Mouse (Mus musculus): ENCODE data around the gene Ubash3b. TPM values are rescaled to one million over a fixed set of nuclear protein-coding genes. Genes with fewer than 3 reads are reported as not detected.

Gene Ubash3b
- polyA plus RNA-seq, 1 experiment from 2014 or later = 9.6 TPM

DNA sequence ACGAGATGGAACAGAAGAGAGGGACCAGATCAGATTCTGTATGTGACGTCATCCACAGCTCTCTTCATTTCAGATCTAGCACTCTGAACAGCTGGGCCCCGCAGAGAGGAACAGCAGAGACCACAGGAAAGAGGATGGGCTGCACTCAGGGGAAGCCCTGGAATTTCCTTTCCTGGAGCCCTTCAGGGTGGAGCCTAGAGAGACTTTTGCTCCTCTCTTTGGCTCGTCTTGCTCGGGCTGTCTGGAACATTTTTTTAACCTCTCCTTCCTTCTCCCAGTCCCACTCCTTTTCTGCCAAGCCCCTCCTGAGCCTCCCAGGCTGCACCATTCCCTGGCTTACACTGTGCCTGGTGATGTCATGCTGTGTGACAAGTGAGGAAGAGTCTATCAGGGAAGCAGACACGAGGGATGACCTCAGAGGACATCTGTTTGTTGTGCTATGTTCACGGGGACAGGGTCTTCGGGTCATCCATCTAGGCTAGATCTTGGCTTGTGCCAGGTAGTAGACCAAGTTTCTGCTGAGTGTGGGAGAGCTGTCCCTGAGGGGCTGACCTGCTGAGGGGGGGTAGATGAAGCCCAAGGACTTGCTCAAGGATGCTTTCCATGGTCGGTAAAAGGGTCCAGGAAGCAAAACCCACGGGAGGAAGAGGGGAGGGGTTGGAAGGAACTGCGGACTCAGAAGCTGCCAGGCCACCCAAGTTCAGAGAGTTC lies 77.2 kb downstream of the Ubash3b start:
- 15% methylated on average over 11 of the region's 11 CpGs for WGBS
- peaks cover 36 to 43% of the 10 kb centered on the region in 2 experiments for H3K4me1 ChIP-seq (ENCODE audit: control insufficient read depth in 2 of 2, insufficient read depth in 2 of 2, low read length in 2 of 2)
- no peak overlapping the region for H3K4me3 ChIP-seq (ENCODE audit: control insufficient read depth in 1 of 2, insufficient read depth in 1 of 2, low read depth in 1 of 2, low read length in 2 of 2)
- H3K9ac ChIP-seq (ENCODE audit: low read length) = peak overlapping the region; percentile 42
- ATAC-seq (ENCODE audit: insufficient number of reproducible peaks, insufficient read depth, low FRiP score, low read depth) = peak; percentile 59
- H3K36me3 ChIP-seq (ENCODE audit: control insufficient read depth, insufficient read depth, low read length) = no peaks in the 10 kb centered on the region
- peak overlapping the region; percentile 17; the same call in 1 of the 2 replicates for H3K4me2 ChIP-seq (ENCODE audit: low read length)
- no peaks in the 10 kb centered on the region for H3K27me3 ChIP-seq (ENCODE audit: control insufficient read depth, insufficient read depth, low read length)
- H3K9me3 ChIP-seq (ENCODE audit: control insufficient read depth, low read length) = no peaks in the 10 kb centered on the region
- H3K27ac ChIP-seq (replicated peaks in 1 of 2; ENCODE audit: control insufficient read depth in 1 of 2, insufficient read depth in 1 of 2, low read depth in 2 of 2, low read length in 2 of 2) = peak overlapping the region; percentile 55 to 72

DNA sequence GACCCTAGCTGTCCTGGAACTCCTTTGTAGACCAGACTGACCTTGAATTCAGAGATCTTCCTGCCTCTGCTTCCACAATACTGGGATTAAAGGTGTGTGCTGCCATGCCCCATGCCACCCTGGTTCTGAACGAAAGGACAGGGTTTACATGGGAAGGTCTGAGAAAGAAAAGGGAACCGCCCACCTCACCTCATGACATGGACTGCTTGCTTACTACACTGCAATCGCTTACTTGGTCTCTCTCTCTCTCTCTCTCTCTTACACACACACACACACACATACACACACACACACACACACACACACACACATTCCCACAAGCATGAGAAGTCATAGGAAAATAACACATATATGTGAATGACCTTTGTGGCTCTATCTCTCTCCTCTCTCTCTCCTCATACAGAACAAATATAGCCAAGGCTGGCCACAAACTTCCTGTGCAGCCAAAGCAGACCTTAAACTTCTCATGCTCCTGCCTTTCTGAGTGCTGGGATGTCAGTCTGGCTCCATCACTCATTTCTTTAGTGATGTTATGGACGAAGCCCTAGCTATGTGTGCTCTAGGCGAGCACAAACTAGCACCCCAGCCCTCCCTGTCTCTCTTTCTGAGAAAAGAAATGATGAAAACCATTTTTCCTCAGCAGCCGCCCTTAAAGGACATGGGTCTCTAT lies 78.0 kb downstream of the Ubash3b start:
- no peaks in the 10 kb centered on the region for H3K36me3 ChIP-seq (ENCODE audit: control insufficient read depth, insufficient read depth, low read length)
- peaks cover 36 to 43% of the 10 kb centered on the region in 2 experiments for H3K4me1 ChIP-seq (ENCODE audit: control insufficient read depth in 2 of 2, insufficient read depth in 2 of 2, low read length in 2 of 2)
- ATAC-seq (ENCODE audit: insufficient number of reproducible peaks, insufficient read depth, low FRiP score, low read depth) = no peak
- 82% methylated on average over 6 of the region's 6 CpGs for WGBS
- peak overlapping the region; percentile 55 to 72 for H3K27ac ChIP-seq (replicated peaks in 1 of 2; ENCODE audit: control insufficient read depth in 1 of 2, insufficient read depth in 1 of 2, low read depth in 2 of 2, low read length in 2 of 2)
- H3K9ac ChIP-seq (ENCODE audit: low read length) = 0 out of 2 replicates have a peak overlapping the region, but pooled peaks have one; percentile 42
- H3K27me3 ChIP-seq (ENCODE audit: control insufficient read depth, insufficient read depth, low read length) = no peaks in the 10 kb centered on the region
- H3K4me2 ChIP-seq (ENCODE audit: low read length) = no peak overlapping the region
- H3K9me3 ChIP-seq (ENCODE audit: control insufficient read depth, low read length) = no peaks in the 10 kb centered on the region
- H3K4me3 ChIP-seq (ENCODE audit: control insufficient read depth in 1 of 2, insufficient read depth in 1 of 2, low read depth in 1 of 2, low read length in 2 of 2) = no peak overlapping the region

DNA sequence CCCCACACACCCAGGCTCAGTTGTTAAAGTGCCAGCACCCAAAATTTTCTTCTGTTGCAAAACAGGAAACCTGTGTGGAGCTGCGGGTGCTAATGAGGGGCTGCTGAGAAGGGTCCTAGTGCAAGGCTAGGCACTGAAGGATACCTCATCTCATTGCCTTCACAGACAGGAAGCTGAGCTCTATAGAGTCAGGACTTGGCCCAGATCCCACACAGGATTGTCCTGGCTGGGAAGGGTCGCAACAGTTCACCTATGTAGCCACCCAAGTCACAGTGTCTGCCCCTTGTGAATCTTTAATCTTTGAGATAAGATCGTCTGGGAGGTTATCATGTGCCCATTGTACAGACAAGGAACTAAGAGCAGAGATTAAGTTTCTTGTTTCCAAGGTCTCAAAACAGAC lies 78.6 kb downstream of the Ubash3b start:
- Histone ChIP-seq H3K4me2 (ENCODE audit: low read length) (no peak overlapping the region), H3K4me3 (ENCODE audit: control insufficient read depth in 1 of 2, insufficient read depth in 1 of 2, low read depth in 1 of 2, low read length in 2 of 2) (no peak overlapping the region), H3K27ac (replicated peaks in 1 of 2; ENCODE audit: control insufficient read depth in 1 of 2, insufficient read depth in 1 of 2, low read depth in 2 of 2, low read length in 2 of 2) (no peak overlapping the region), H3K4me1 (ENCODE audit: control insufficient read depth in 2 of 2, insufficient read depth in 2 of 2, low read length in 2 of 2) (peaks cover 36 to 43% of the 10 kb centered on the region in 2 experiments), H3K36me3 (ENCODE audit: control insufficient read depth, insufficient read depth, low read length) (no peaks in the 10 kb centered on the region), H3K27me3 (ENCODE audit: control insufficient read depth, insufficient read depth, low read length) (no peaks in the 10 kb centered on the region), H3K9ac (ENCODE audit: low read length) (no peak overlapping the region), H3K9me3 (ENCODE audit: control insufficient read depth, low read length) (no peaks in the 10 kb centered on the region)
- WGBS = 56% methylated on average over 3 of the region's 3 CpGs
- no peak for ATAC-seq (ENCODE audit: insufficient number of reproducible peaks, insufficient read depth, low FRiP score, low read depth)

DNA sequence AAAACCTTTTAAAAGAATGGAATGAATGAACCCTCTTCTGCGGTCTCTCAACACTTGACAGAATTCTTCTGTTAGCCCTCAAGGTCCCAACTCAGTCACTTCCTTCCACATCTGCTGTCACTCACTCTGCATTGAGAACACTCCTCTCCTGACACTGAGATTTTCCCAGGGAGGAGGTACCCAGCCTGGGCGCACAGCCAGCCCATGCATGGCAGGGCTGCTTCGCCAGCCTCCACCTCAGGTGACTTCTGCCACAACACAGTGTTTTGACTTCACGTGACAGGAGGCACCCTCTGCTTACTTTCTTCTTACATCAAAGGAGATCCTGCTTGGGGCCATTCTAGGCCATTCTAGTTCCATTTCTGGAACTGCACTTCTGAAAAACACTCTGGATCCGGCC lies 80.6 kb downstream of the Ubash3b start:
- Histone ChIP-seq H3K9me3 (ENCODE audit: control insufficient read depth, low read length) (no peaks in the 10 kb centered on the region), H3K36me3 (ENCODE audit: control insufficient read depth, insufficient read depth, low read length) (no peaks in the 10 kb centered on the region), H3K27ac (replicated peaks in 1 of 2; ENCODE audit: control insufficient read depth in 1 of 2, insufficient read depth in 1 of 2, low read depth in 2 of 2, low read length in 2 of 2) (peak overlapping the region; percentile 23 to 44), H3K9ac (ENCODE audit: low read length) (no peak overlapping the region), H3K27me3 (ENCODE audit: control insufficient read depth, insufficient read depth, low read length) (no peaks in the 10 kb centered on the region), H3K4me2 (ENCODE audit: low read length) (no peak overlapping the region), H3K4me1 (ENCODE audit: control insufficient read depth in 2 of 2, insufficient read depth in 2 of 2, low read length in 2 of 2) (peaks cover 36 to 43% of the 10 kb centered on the region in 2 experiments), H3K4me3 (ENCODE audit: control insufficient read depth in 1 of 2, insufficient read depth in 1 of 2, low read depth in 1 of 2, low read length in 2 of 2) (no peak overlapping the region)
- WGBS = 39% methylated on average over 5 of the region's 5 CpGs
- peak; percentile 31; the same call in 1 of the 2 replicates for ATAC-seq (ENCODE audit: insufficient number of reproducible peaks, insufficient read depth, low FRiP score, low read depth)

DNA sequence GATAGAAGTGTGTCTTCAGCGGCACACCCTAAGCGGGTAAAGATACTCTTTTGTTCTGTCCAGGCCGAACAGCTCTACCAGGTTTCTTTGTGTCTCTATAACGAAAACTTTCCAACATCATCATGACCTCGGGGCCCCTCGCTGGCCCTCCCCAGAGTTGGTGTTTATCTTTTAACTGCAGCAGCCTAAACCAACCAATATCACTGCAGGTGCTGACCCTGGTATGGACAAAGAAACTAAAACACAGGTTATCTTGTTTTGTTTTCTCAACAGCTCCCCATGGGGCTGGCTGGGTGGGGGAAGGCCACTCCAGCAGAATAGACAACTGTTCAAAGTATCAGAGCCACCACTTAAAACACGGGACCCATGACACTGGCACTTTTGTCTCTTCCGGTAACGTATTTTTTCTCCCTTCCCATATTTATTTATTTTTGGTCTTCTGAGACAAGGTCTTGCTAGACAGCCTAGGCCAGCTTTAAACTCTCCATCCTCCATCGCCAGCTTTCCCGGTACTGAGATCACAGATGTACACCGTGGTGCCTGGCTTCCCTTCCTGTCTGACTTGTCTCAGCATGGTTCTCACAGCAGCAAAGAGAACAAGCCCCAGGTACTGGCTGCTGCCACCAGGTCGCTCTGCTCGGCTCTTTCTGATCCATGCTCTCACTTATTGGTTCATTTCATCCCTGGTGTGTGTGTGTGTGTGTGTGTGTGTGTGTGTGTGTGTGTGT lies 81.9 kb downstream of the Ubash3b start:
- ATAC-seq (ENCODE audit: insufficient number of reproducible peaks, insufficient read depth, low FRiP score, low read depth) = no peak
- Histone ChIP-seq H3K9ac (ENCODE audit: low read length) (no peak overlapping the region), H3K27me3 (ENCODE audit: control insufficient read depth, insufficient read depth, low read length) (no peaks in the 10 kb centered on the region), H3K27ac (replicated peaks in 1 of 2; ENCODE audit: control insufficient read depth in 1 of 2, insufficient read depth in 1 of 2, low read depth in 2 of 2, low read length in 2 of 2) (no peak overlapping the region), H3K4me2 (ENCODE audit: low read length) (no peak overlapping the region), H3K9me3 (ENCODE audit: control insufficient read depth, low read length) (no peaks in the 10 kb centered on the region), H3K4me1 (ENCODE audit: control insufficient read depth in 2 of 2, insufficient read depth in 2 of 2, low read length in 2 of 2) (peaks cover 31 to 38% of the 10 kb centered on the region in 2 experiments), H3K4me3 (ENCODE audit: control insufficient read depth in 1 of 2, insufficient read depth in 1 of 2, low read depth in 1 of 2, low read length in 2 of 2) (no peak overlapping the region), H3K36me3 (ENCODE audit: control insufficient read depth, insufficient read depth, low read length) (no peaks in the 10 kb centered on the region)
- 62% methylated on average over 14 of the region's 14 CpGs for WGBS

DNA sequence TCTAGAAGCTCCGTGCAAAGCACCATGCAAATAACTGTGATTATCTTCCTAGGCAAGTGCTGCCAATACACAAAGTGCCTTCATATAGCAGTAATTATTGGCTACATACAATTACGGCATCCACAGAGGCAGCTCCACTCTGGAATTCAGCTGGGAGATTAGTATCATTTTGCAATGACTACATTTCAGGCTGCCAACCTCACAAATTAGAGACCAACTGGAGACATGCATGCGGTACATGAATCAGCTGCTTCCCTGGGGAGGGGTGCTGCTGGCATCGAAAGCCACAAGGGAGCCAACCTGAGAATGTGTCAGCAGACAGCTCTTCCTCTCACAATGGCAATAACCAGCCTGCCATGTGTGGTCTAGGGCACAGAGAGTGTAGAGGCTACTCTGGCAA lies 83.3 kb downstream of the Ubash3b start:
- Histone ChIP-seq H3K27ac (replicated peaks in 1 of 2; ENCODE audit: control insufficient read depth in 1 of 2, insufficient read depth in 1 of 2, low read depth in 2 of 2, low read length in 2 of 2) (no peak overlapping the region), H3K36me3 (ENCODE audit: control insufficient read depth, insufficient read depth, low read length) (no peaks in the 10 kb centered on the region), H3K9ac (ENCODE audit: low read length) (no peak overlapping the region), H3K4me1 (ENCODE audit: control insufficient read depth in 2 of 2, insufficient read depth in 2 of 2, low read length in 2 of 2) (peaks cover 29 to 31% of the 10 kb centered on the region in 2 experiments), H3K4me2 (ENCODE audit: low read length) (no peak overlapping the region), H3K4me3 (ENCODE audit: control insufficient read depth in 1 of 2, insufficient read depth in 1 of 2, low read depth in 1 of 2, low read length in 2 of 2) (no peak overlapping the region), H3K9me3 (ENCODE audit: control insufficient read depth, low read length) (no peaks in the 10 kb centered on the region), H3K27me3 (ENCODE audit: control insufficient read depth, insufficient read depth, low read length) (no peaks in the 10 kb centered on the region)
- ATAC-seq (ENCODE audit: insufficient number of reproducible peaks, insufficient read depth, low FRiP score, low read depth) = no peak
- WGBS = 80% methylated on average over 4 of the region's 4 CpGs

DNA sequence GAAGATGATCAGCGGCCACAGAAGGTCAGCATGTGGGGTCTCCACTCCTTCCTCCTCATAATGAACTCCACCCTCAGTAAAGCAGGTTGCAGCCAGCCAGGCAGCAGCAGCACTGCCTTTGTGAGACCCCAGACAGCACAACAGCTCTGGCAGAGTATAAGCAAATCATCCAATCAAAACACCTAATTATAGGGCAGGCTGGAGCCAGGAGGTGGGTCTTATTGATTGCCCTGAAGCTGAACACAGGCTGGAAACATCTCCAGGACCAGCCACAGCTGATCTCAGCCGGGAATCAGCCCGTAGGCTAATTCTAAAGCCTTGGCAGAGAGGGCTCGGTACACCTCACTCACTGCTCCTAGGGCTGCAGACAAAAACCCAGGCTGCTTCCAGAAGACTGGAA lies 85.3 kb downstream of the Ubash3b start:
- no peak overlapping the region for H3K4me2 ChIP-seq (ENCODE audit: low read length)
- no peaks in the 10 kb centered on the region for H3K36me3 ChIP-seq (ENCODE audit: control insufficient read depth, insufficient read depth, low read length)
- ATAC-seq (ENCODE audit: insufficient number of reproducible peaks, insufficient read depth, low FRiP score, low read depth) = no peak
- H3K9ac ChIP-seq (ENCODE audit: low read length) = no peak overlapping the region
- no peaks in the 10 kb centered on the region for H3K27me3 ChIP-seq (ENCODE audit: control insufficient read depth, insufficient read depth, low read length)
- 76% methylated on average over 4 of the region's 4 CpGs for WGBS
- no peak overlapping the region for H3K27ac ChIP-seq (replicated peaks in 1 of 2; ENCODE audit: control insufficient read depth in 1 of 2, insufficient read depth in 1 of 2, low read depth in 2 of 2, low read length in 2 of 2)
- H3K9me3 ChIP-seq (ENCODE audit: control insufficient read depth, low read length) = no peaks in the 10 kb centered on the region
- H3K4me3 ChIP-seq (ENCODE audit: control insufficient read depth in 1 of 2, insufficient read depth in 1 of 2, low read depth in 1 of 2, low read length in 2 of 2) = no peak overlapping the region
- peaks cover 26 to 28% of the 10 kb centered on the region in 2 experiments for H3K4me1 ChIP-seq (ENCODE audit: control insufficient read depth in 2 of 2, insufficient read depth in 2 of 2, low read length in 2 of 2)
